Mouse (Mus musculus) ES-CJ7 (cell line): ENCODE results near the gene Olfr485.
"Not testable (repeated sequence)": the region's sequence is repeated elsewhere in the genome, so short reads cannot be mapped to it uniquely, and the experiment has no call there.

Source experiments
- DNase-seq: peaks from one replicate; pipeline ENCODE4 v3.0.0; 2011; ENCODE audit warnings: low read depth, low spot score

Gene Olfr485

GRCm38 (mm10) chr7:108159771-108160170 lies at the start of gene Olfr485:
Olfr485 (minus strand) TSS chr7:108159871.
- no peak for DNase-seq

GRCm38 (mm10) chr7:108196938-108197337 lies 37.3 kb upstream of the Olfr485 start:
- peak; percentile 95 for DNase-seq

- DNase-seq, result peak; percentile 95
Measured at GRCm38 (mm10) chr7:108196337-108196736, 36.7 kb upstream of the Olfr485 start.

- peak; percentile 31 for DNase-seq
Measured at GRCm38 (mm10) chr7:108192714-108193113, 33.0 kb upstream of the Olfr485 start.

- peak; percentile 50 for DNase-seq
Measured at GRCm38 (mm10) chr7:108191196-108191595, 31.5 kb upstream of the Olfr485 start.

GRCm38 (mm10) chr7:108185237-108185636 lies 25.6 kb upstream of the Olfr485 start:
- peak; percentile 85 for DNase-seq

GRCm38 (mm10) chr7:108184401-108184800 lies 24.7 kb upstream of the Olfr485 start:
- peak; percentile 69 for DNase-seq

- not testable (repeated sequence) for DNase-seq
Measured at GRCm38 (mm10) chr7:108172642-108173041, 13.0 kb upstream of the Olfr485 start, which contains the start of gene Olfr486. Olfr486 (minus strand) TSS chr7:108172742.

GRCm38 (mm10) chr7:108127349-108127748 lies 32.3 kb downstream of the Olfr485 start, which contains the start of gene Olfr484:
Olfr484 (minus strand) TSS chr7:108127449.
- no peak for DNase-seq

GRCm38 (mm10) chr7:108121416-108121815 lies 38.3 kb downstream of the Olfr485 start:
- DNase-seq, result peak; percentile 73

- DNase-seq, result peak; percentile 78
Measured at GRCm38 (mm10) chr7:108120681-108121080, 39.0 kb downstream of the Olfr485 start.
